Mouse (Mus musculus) C2C12 (cell line): Measurements from ENCODE around the gene Vps25.

Experiments used
- CEBPB ChIP-seq: IDR thresholded peaks from one replicate; pipeline ENCODE4 v1.6.1; 2011; ENCODE audit warnings: low read depth, mild to moderate bottlenecking, control low read depth, moderate library complexity
- USF1 ChIP-seq: IDR thresholded peaks from one replicate; pipeline ENCODE4 v1.6.1; 2011; ENCODE audit warnings: low read depth, mild to moderate bottlenecking, control low read depth, moderate library complexity

- no peak for TF ChIP-seq USF1
- TF ChIP-seq CEBPB: no peak
Observed at GRCm38 (mm10) chr11:101245071-101245470, 8.4 kb upstream of the Vps25 start.
